Comparison of ENCODE assay signal across 18 mouse cellular contexts in the genomic region with DNA sequence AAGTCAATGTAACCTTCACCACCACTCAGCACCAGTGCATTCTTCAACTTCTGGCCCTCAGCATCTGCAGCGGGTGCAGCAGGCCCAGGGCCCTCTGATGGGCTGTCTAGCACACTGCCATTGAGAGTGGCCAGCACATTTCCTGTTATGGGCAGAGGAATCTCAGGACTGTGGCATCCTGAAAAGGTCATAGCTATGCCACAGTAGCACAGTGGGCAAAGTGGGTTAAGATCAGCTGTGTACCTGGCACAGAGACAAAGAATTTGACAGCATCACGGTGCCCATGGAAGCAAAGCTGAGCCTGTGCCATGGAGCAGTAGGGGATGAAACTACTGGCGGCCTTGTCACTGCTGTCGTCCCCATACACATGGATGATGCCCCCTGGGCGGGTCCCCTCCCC. TPM values are rescaled to one million over a fixed set of nuclear protein-coding genes. Genes with fewer than 3 reads are reported as not detected.
A peak's percentile ranks its signal among the peaks of the same experiment; 100 is the strongest.
DNase-seq lines count a peak whose midpoint lies in the region; ATAC-seq lines count a peak whose summit lies in the region.
"Had no signal": no experiment of that assay in that cellular context is flagged by ENCODE, and none has a peak within 500 bp of the region (broad histone marks: within the 10 kb centered on the region; RNA-seq: fewer than 3 reads in every experiment).

No protein-coding gene starts in this region.

- no peak overlapping the region for H3K9ac ChIP-seq in kidney, embryonic 14.5 days (ENCODE audit: low read depth, low read length)
- no peak overlapping the region for H3K9ac ChIP-seq in embryonic facial prominence, embryonic 12.5 days
- no peak overlapping the region for H3K9ac ChIP-seq in liver, embryonic 13.5 days
- H3K9ac ChIP-seq: embryonic facial prominence, embryonic 13.5 days; liver, embryonic 14.5 days; neural tube, embryonic 13.5 days had no signal

- H3K27ac ChIP-seq in kidney, embryonic 14.5 days (ENCODE audit: low read depth, low read length) = no peak overlapping the region
- H3K27ac ChIP-seq in embryonic facial prominence, embryonic 12.5 days = 0 out of 2 replicates have a peak overlapping the region, but pooled peaks have one; percentile 2
- peak overlapping the region; percentile 90 for H3K27ac ChIP-seq in liver, embryonic 13.5 days
- H3K27ac ChIP-seq: embryonic facial prominence, embryonic 13.5 days; liver, embryonic 14.5 days; neural tube, embryonic 13.5 days; stomach, postnatal 0 days had no signal

- DNase-seq in adrenal gland, postnatal 14 days = peak; percentile 32
- no peak for DNase-seq in adrenal gland, postnatal 10 days
- peak; percentile 3 for DNase-seq in kidney, adult 11 months
- no peak for DNase-seq in liver, embryonic 13.5 days
- DNase-seq: adrenal gland, adult 8-10 months; layer of hippocampus, adult 9-11 months; lung, postnatal 36 days; thymus, postnatal 14 days had no signal

- WGBS in kidney, embryonic 14.5 days = 91% methylated on average over 5 of the region's 5 CpGs
- WGBS in embryonic facial prominence, embryonic 12.5 days = 90% methylated on average over 5 of the region's 5 CpGs
- 82% methylated on average over 5 of the region's 5 CpGs for WGBS in liver, embryonic 13.5 days (ENCODE audit: insufficient replicate concordance)

- H3K27me3 ChIP-seq in kidney, embryonic 14.5 days (ENCODE audit: control insufficient read depth, insufficient read depth, low read length) = no peaks in the 10 kb centered on the region
- no peaks in the 10 kb centered on the region for H3K27me3 ChIP-seq in embryonic facial prominence, embryonic 12.5 days
- no peaks in the 10 kb centered on the region for H3K27me3 ChIP-seq in liver, embryonic 13.5 days
- H3K27me3 ChIP-seq: embryonic facial prominence, embryonic 13.5 days; neural tube, embryonic 13.5 days had no signal

- peaks cover 69% of the 10 kb centered on the region for H3K36me3 ChIP-seq in kidney, embryonic 14.5 days (ENCODE audit: control insufficient read depth, insufficient read depth, low read length)
- peaks cover 73% of the 10 kb centered on the region for H3K36me3 ChIP-seq in embryonic facial prominence, embryonic 12.5 days
- peaks cover 74% of the 10 kb centered on the region for H3K36me3 ChIP-seq in liver, embryonic 13.5 days

- no peak for ATAC-seq in kidney, embryonic 14.5 days (ENCODE audit: low FRiP score, low TSS enrichment)
- ATAC-seq in embryonic facial prominence, embryonic 12.5 days (ENCODE audit: insufficient number of reproducible peaks, insufficient read depth, low FRiP score, low TSS enrichment) = no peak
- ATAC-seq in liver, embryonic 13.5 days (ENCODE audit: low read depth) = no peak
- ATAC-seq in erythroblast, adult 5-6 weeks (replicated peaks; ENCODE audit: low FRiP score, poor library complexity, severe bottlenecking) = no peak
- no peak for ATAC-seq in CD4-positive, CD25-positive, alpha-beta regulatory T cell, adult 4 months
- ATAC-seq: hindbrain, embryonic 16.5 days; intestine, postnatal 0 days had no signal

- no peak overlapping the region for H3K4me2 ChIP-seq in kidney, embryonic 14.5 days (replicated peaks; ENCODE audit: low read depth, low read length)
- no peak overlapping the region for H3K4me2 ChIP-seq in embryonic facial prominence, embryonic 12.5 days (replicated peaks)
- H3K4me2 ChIP-seq in liver, embryonic 13.5 days = no peak overlapping the region
- H3K4me2 ChIP-seq: embryonic facial prominence, embryonic 13.5 days; neural tube, embryonic 13.5 days had no signal

- H3K4me3 ChIP-seq in kidney, embryonic 14.5 days (ENCODE audit: low read length) = no peak overlapping the region
- no peak overlapping the region for H3K4me3 ChIP-seq in embryonic facial prominence, embryonic 12.5 days
- no peak overlapping the region for H3K4me3 ChIP-seq in liver, embryonic 13.5 days (replicated peaks)
- H3K4me3 ChIP-seq: embryonic facial prominence, embryonic 13.5 days; neural tube, embryonic 13.5 days had no signal

- no peaks in the 10 kb centered on the region for H3K9me3 ChIP-seq in kidney, embryonic 14.5 days (ENCODE audit: control insufficient read depth, low read length)
- H3K9me3 ChIP-seq in embryonic facial prominence, embryonic 12.5 days = no peaks in the 10 kb centered on the region
- H3K9me3 ChIP-seq in liver, embryonic 13.5 days (replicated peaks) = no peaks in the 10 kb centered on the region
- H3K9me3 ChIP-seq: embryonic facial prominence, embryonic 13.5 days; neural tube, embryonic 13.5 days had no signal

- H3K4me1 ChIP-seq in kidney, embryonic 14.5 days (ENCODE audit: control insufficient read depth, insufficient read depth, low read length) = peaks cover 16% of the 10 kb centered on the region
- peaks cover 19% of the 10 kb centered on the region for H3K4me1 ChIP-seq in embryonic facial prominence, embryonic 12.5 days
- H3K4me1 ChIP-seq in liver, embryonic 13.5 days (replicated peaks) = peaks cover 74% of the 10 kb centered on the region

RNA-seq across cellular contexts. Expression of gene Nme3, which starts 2.9 kb away (rescaled TPM):
- 46.1 and 47.4 TPM in 2 replicates for total RNA-seq in adrenal gland, postnatal 14 days (2021)
- 10 to 100 TPM; 43.6 to 51.3 TPM for total RNA-seq in adrenal gland, postnatal 10 days (2021)
- 84.6 and 99.5 TPM in 2 replicates for polyA plus RNA-seq in kidney, embryonic 14.5 days (2014; fragmentation: Nextera tagmentation; extraction: Ambion mirVana)
- polyA plus RNA-seq in embryonic facial prominence, embryonic 12.5 days (2016; fragmentation: Nextera tagmentation; extraction: Ambion mirVana) = 44.8 and 46.1 TPM in 2 replicates
- 65.6 and 66.8 TPM in 2 replicates for polyA plus RNA-seq in liver, embryonic 13.5 days (2015; fragmentation: Nextera tagmentation; extraction: Ambion mirVana)
- 15.0 and 18.3 TPM in 2 replicates for total RNA-seq in erythroblast, adult 5-6 weeks (2015; ENCODE audit: low replicate concordance)
- 29.1 and 32.2 TPM in 2 replicates for total RNA-seq in erythroblast, adult 5-6 weeks (2017; ENCODE audit: low replicate concordance)
- 10 to 100 TPM; 40.7 to 52.5 TPM for polyA plus RNA-seq in CD4-positive, CD25-positive, alpha-beta regulatory T cell, adult 4 months (2017; shearing (Covaris generic))

RNA-seq across cellular contexts. Expression of gene Mrps34, which starts 4.2 kb away (rescaled TPM):
- total RNA-seq in adrenal gland, postnatal 14 days (2021) = 133 and 145 TPM in 2 replicates
- 100 to 1,000 TPM; 123 to 140 TPM for total RNA-seq in adrenal gland, postnatal 10 days (2021)
- polyA plus RNA-seq in kidney, embryonic 14.5 days (2014; fragmentation: Nextera tagmentation; extraction: Ambion mirVana) = 102 and 111 TPM in 2 replicates
- 99.6 and 107 TPM in 2 replicates for polyA plus RNA-seq in embryonic facial prominence, embryonic 12.5 days (2016; fragmentation: Nextera tagmentation; extraction: Ambion mirVana)
- 84.2 TPM in 2 replicates for polyA plus RNA-seq in liver, embryonic 13.5 days (2015; fragmentation: Nextera tagmentation; extraction: Ambion mirVana)
- total RNA-seq in erythroblast, adult 5-6 weeks (2015; ENCODE audit: low replicate concordance) = 4.8 and 7.1 TPM in 2 replicates
- 2.0 and 5.0 TPM in 2 replicates for total RNA-seq in erythroblast, adult 5-6 weeks (2017; ENCODE audit: low replicate concordance)
- polyA plus RNA-seq in CD4-positive, CD25-positive, alpha-beta regulatory T cell, adult 4 months (2017; shearing (Covaris generic)) = 10 to 100 TPM; 74.5 to 78.5 TPM

RNA-seq across cellular contexts. Expression of gene Eme2, which starts 4.3 kb away (rescaled TPM):
- 36.7 and 43.1 TPM in 2 replicates for total RNA-seq in adrenal gland, postnatal 14 days (2021)
- 10 to 100 TPM; 30.2 to 45.4 TPM for total RNA-seq in adrenal gland, postnatal 10 days (2021)
- polyA plus RNA-seq in kidney, embryonic 14.5 days (2014; fragmentation: Nextera tagmentation; extraction: Ambion mirVana) = 18.2 and 25.2 TPM in 2 replicates
- polyA plus RNA-seq in embryonic facial prominence, embryonic 12.5 days (2016; fragmentation: Nextera tagmentation; extraction: Ambion mirVana) = 38.7 and 42.4 TPM in 2 replicates
- 13.8 and 14.6 TPM in 2 replicates for polyA plus RNA-seq in liver, embryonic 13.5 days (2015; fragmentation: Nextera tagmentation; extraction: Ambion mirVana)
- 7.1 and 8.6 TPM in 2 replicates for total RNA-seq in erythroblast, adult 5-6 weeks (2015; ENCODE audit: low replicate concordance)
- total RNA-seq in erythroblast, adult 5-6 weeks (2017; ENCODE audit: low replicate concordance) = 10.9 and 12.4 TPM in 2 replicates
- 10 to 100 TPM; 19.9 to 41.4 TPM for polyA plus RNA-seq in CD4-positive, CD25-positive, alpha-beta regulatory T cell, adult 4 months (2017; shearing (Covaris generic))

RNA-seq across cellular contexts. Expression of gene Spsb3, which starts 12.7 kb away (rescaled TPM):
- total RNA-seq in adrenal gland, postnatal 14 days (2021) = 30.2 and 34.6 TPM in 2 replicates
- 10 to 100 TPM; 31.5 to 35.6 TPM for total RNA-seq in adrenal gland, postnatal 10 days (2021)
- 32.1 and 36.8 TPM in 2 replicates for polyA plus RNA-seq in kidney, embryonic 14.5 days (2014; fragmentation: Nextera tagmentation; extraction: Ambion mirVana)
- 43.3 and 43.8 TPM in 2 replicates for polyA plus RNA-seq in embryonic facial prominence, embryonic 12.5 days (2016; fragmentation: Nextera tagmentation; extraction: Ambion mirVana)
- polyA plus RNA-seq in liver, embryonic 13.5 days (2015; fragmentation: Nextera tagmentation; extraction: Ambion mirVana) = 37.9 and 38.4 TPM in 2 replicates
- total RNA-seq in erythroblast, adult 5-6 weeks (2015; ENCODE audit: low replicate concordance) = 20.4 and 49.3 TPM in 2 replicates
- total RNA-seq in erythroblast, adult 5-6 weeks (2017; ENCODE audit: low replicate concordance) = 28.2 and 35.1 TPM in 2 replicates
- 10 to 100 TPM; 53.0 to 59.5 TPM for polyA plus RNA-seq in CD4-positive, CD25-positive, alpha-beta regulatory T cell, adult 4 months (2017; shearing (Covaris generic))

RNA-seq across cellular contexts. Expression of gene Nubp2, which starts 13.0 kb away (rescaled TPM):
- total RNA-seq in adrenal gland, postnatal 14 days (2021) = 39.5 and 48.8 TPM in 2 replicates
- total RNA-seq in adrenal gland, postnatal 10 days (2021) = 10 to 100 TPM; 42.2 to 43.7 TPM
- 57.1 and 61.8 TPM in 2 replicates for polyA plus RNA-seq in kidney, embryonic 14.5 days (2014; fragmentation: Nextera tagmentation; extraction: Ambion mirVana)
- 49.7 and 53.6 TPM in 2 replicates for polyA plus RNA-seq in embryonic facial prominence, embryonic 12.5 days (2016; fragmentation: Nextera tagmentation; extraction: Ambion mirVana)
- 89.3 and 93.2 TPM in 2 replicates for polyA plus RNA-seq in liver, embryonic 13.5 days (2015; fragmentation: Nextera tagmentation; extraction: Ambion mirVana)
- total RNA-seq in erythroblast, adult 5-6 weeks (2015; ENCODE audit: low replicate concordance) = 25.4 and 31.6 TPM in 2 replicates
- total RNA-seq in erythroblast, adult 5-6 weeks (2017; ENCODE audit: low replicate concordance) = 10.6 and 11.4 TPM in 2 replicates
- polyA plus RNA-seq in CD4-positive, CD25-positive, alpha-beta regulatory T cell, adult 4 months (2017; shearing (Covaris generic)) = 100 to 1,000 TPM in 1 of 2 experiments, 10 to 100 TPM in 1; 76.6 to 104 TPM

Comparison
In these comparisons a context has a peak if more than half of its experiments do, and no peak if none do; other contexts are left out.
1. DNase-seq: peak in adrenal gland, postnatal 14 days (single experiment) and kidney, adult 11 months (single experiment); none in adrenal gland, postnatal 10 days (single experiment) and liver, embryonic 13.5 days (single experiment).